Mouse (Mus musculus) subcutaneous adipose tissue, adult 2 months (tissue): ENCODE measurements around the gene Dnajb1. TPM values are rescaled to one million over a fixed set of nuclear protein-coding genes. Genes with fewer than 3 reads are reported as not detected.

Source experiments
- polyA plus RNA-seq: library from polyadenylated mRNA; depleted of rRNA; stranded (reverse); fragments of >200 nt; gene quantifications from 2 replicates; pipeline ENCODE4 v1.2.3, GENCODE M21; 2012; ENCODE audit warnings: low replicate concordance; rRNA removed

Gene Dnajb1
- 26.1 and 34.8 TPM in 2 replicates for polyA plus RNA-seq

GRCm38 (mm10) chr8:83607661-83608397, at the start of gene Dnajb1, which contains the start of gene Tecr:
TSS of gene Dnajb1 (plus strand) at chr8:83608193.
TSS of gene Tecr (minus strand) at chr8:83607971.

GRCm38 (mm10) chr8:83566469-83567395, 41.3 kb upstream of the Dnajb1 start, which contains the start of gene Ndufb7:
TSS of gene Ndufb7 (plus strand) at chr8:83566671.

GRCm38 (mm10) chr8:83652030-83652743, 44.2 kb downstream of the Dnajb1 start, which contains the start of gene Gipc1:
TSS of gene Gipc1 (plus strand) at chr8:83652677.

Other genes with a start within 250 kb of the Dnajb1 start
- gene Clgn, start 218.3 kb upstream of the Dnajb1 start, polyA plus RNA-seq = not detected in 2 replicates
- gene Scoc, start 149.8 kb upstream of the Dnajb1 start, polyA plus RNA-seq = 10.6 and 15.4 TPM in 2 replicates
- not detected in 2 replicates for gene Olfr370, start 72.4 kb upstream of the Dnajb1 start, polyA plus RNA-seq
- gene Ndufb7, start 41.5 kb upstream of the Dnajb1 start, polyA plus RNA-seq = 425 and 518 TPM in 2 replicates
- 697 and 709 TPM in 2 replicates for gene Tecr, start 222 bp upstream of the Dnajb1 start, polyA plus RNA-seq
- 40.8 and 62.0 TPM in 2 replicates for gene Gipc1, start 44.5 kb downstream of the Dnajb1 start, polyA plus RNA-seq
- 1.4 and 3.7 TPM in 2 replicates for gene Ptger1, start 58.5 kb downstream of the Dnajb1 start, polyA plus RNA-seq
- gene Pkn1, start 91.0 kb downstream of the Dnajb1 start, polyA plus RNA-seq = 85.8 and 106 TPM in 2 replicates
- 24.7 and 50.9 TPM in 2 replicates for gene Ddx39, start 107.0 kb downstream of the Dnajb1 start, polyA plus RNA-seq
- 82.7 and 155 TPM in 2 replicates for gene Adgre5, start 133.1 kb downstream of the Dnajb1 start, polyA plus RNA-seq